Mouse (Mus musculus): ENCODE data around the gene Kcnh1.

DNA sequence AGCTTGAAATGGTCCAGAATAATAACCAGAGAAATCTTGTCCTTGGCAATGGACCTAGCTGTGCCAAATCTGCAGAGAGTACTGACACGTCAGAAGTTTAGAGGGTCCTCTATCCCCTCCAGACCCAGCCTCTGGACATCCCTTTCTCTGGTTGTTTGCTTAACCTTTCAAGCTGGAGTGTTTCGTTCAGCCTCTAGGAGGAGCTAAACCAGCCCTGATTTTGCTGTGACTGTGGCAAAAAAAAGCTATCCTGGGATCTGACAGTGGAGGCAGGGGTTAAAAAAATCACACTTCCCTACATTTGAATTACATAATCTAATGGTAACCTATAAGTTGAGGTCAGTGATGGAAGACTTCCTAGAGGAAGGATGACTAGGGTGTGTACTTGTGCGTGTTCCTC is 133.6 kb downstream of the Kcnh1 start:
- TF ChIP-seq TAL1 (conservative IDR thresholded peaks at IDR 0.05; ENCODE audit: low read depth, low read length) (no peak), GATA1 (IDR thresholded peaks at IDR 0.05; ENCODE audit: borderline replicate concordance, low read length) (no peak), CTCF (IDR thresholded peaks at IDR 0.05; ENCODE audit: low read depth, low read length) (no peak)

All from G1E (cell line).